Mouse (Mus musculus) heart, embryonic 15.5 days (tissue): ENCODE data around the gene B3gnt9. TPM values are rescaled to one million over a fixed set of nuclear protein-coding genes. Genes with fewer than 3 reads are reported as not detected.
A peak's percentile ranks its signal among the peaks of the same experiment; 100 is the strongest.

ENCODE experiments used
- ATAC-seq: fragments of 200-750 bp; cut with Nextera tagmentation; replicated peaks from 2 replicates; pipeline ENCODE4 v1.8.0; 2017; ENCODE audit warnings: low read depth, moderate TSS enrichment; ENCODE audit not compliant: insufficient number of reproducible peaks, insufficient read depth, low FRiP score
- H3K27ac ChIP-seq: fragments of 300-500 bp; sonication (generic); 2 replicates; pipeline ENCODE4 v1.5.1; 2015; ENCODE audit warnings: mild to moderate bottlenecking, inconsistent platforms
- H3K27me3 ChIP-seq: fragments of 300-500 bp; sonication (generic); 2 replicates; pipeline ENCODE4 v1.6.1; 2015; ENCODE audit warnings: inconsistent platforms
- H3K36me3 ChIP-seq: fragments of 300-500 bp; sonication (generic); 2 replicates; pipeline ENCODE4 v1.6.1; 2015; ENCODE audit warnings: mild to moderate bottlenecking, inconsistent platforms
- H3K4me1 ChIP-seq: fragments of 300-500 bp; sonication (generic); replicated peaks from 2 replicates; pipeline ENCODE4 v1.6.1; 2015; ENCODE audit warnings: inconsistent platforms
- H3K4me2 ChIP-seq: fragments of 300-500 bp; sonication (generic); 2 replicates; pipeline ENCODE4 v1.6.1; 2015; ENCODE audit warnings: inconsistent platforms, mild to moderate bottlenecking, moderate library complexity
- H3K4me3 ChIP-seq: fragments of 300-500 bp; sonication (generic); 2 replicates; pipeline ENCODE4 v1.5.1; 2015; ENCODE audit warnings: mild to moderate bottlenecking, inconsistent platforms
- H3K9ac ChIP-seq: fragments of 300-500 bp; sonication (generic); 2 replicates; pipeline ENCODE4 v1.6.1; 2015; ENCODE audit warnings: mild to moderate bottlenecking, inconsistent platforms
- H3K9me3 ChIP-seq: fragments of 300-500 bp; sonication (generic); replicated peaks from 2 replicates; pipeline ENCODE4 v1.6.1; 2016; ENCODE audit warnings: inconsistent platforms
- WGBS: fragments of 180-500 bp; shearing (Covaris S2); methylation state at CpG from one replicate; pipeline ENCODE4 v1.1.7; 2015; ENCODE audit warnings: mixed read lengths; 5-methylcytosine and 5-hydroxymethylcytosine counted together
- polyA plus RNA-seq: library from polyadenylated mRNA; unstranded; fragments of >200 nt; fragmentation: Nextera tagmentation; extraction: Ambion mirVana; gene quantifications from 2 replicates; pipeline ENCODE4 v1.2.1, GENCODE M21; 2015

B3gnt9 gene
- polyA plus RNA-seq, 1 experiment from 2014 or later = 13.6 TPM

DNA sequence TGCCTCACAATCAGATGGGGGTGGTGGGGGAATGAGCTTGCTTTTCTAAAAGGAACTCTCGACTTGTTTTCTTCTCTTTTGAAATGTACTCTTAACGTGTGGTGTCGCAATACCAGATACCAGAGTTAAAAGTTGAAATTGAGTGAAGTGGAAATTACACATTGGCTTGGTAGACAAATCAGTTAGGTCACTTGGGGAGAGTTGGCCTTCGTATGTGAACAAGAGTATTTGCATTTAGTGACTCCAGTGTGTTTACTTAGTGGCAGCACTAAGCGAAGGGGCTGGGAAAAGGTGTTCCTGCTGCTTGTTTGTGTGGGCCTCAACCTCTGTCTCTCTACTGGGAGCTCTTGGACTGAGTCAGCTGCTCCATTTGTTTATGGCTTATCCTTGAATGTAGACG lies 29.0 kb downstream of the B3gnt9 start:
- WGBS = 16% methylated on average over 6 of the region's 6 CpGs
- Histone ChIP-seq H3K27ac (no peak overlapping the region), H3K27me3 (no peaks in the 10 kb centered on the region), H3K9me3 (no peaks in the 10 kb centered on the region), H3K4me1 (peaks cover 17% of the 10 kb centered on the region), H3K4me3 (peak overlapping the region; percentile 99), H3K9ac (peak overlapping the region; percentile 99), H3K36me3 (no peaks in the 10 kb centered on the region), H3K4me2 (peak overlapping the region; percentile 69)
- ATAC-seq = no peak

DNA sequence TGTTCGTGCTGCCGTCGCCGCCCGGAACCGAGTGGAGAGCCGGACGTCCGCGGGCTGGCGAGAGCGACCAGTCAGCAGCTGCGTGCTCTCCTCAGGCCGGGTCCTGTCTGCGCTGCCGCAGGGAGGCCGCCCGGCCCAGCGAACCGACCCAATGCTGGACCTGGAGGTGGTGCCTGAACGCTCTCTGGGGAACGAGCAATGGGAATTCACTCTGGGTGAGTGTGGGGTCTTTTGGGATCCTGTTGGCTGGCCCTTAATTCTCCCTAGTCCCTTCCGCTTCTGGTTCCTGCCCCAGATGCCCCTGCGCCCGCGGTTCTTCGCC lies 29.7 kb downstream of the B3gnt9 start:
- Histone ChIP-seq H3K4me1 (peaks cover 17% of the 10 kb centered on the region), H3K9me3 (no peaks in the 10 kb centered on the region), H3K4me2 (peak overlapping the region; percentile 69), H3K9ac (peak overlapping the region; percentile 99), H3K4me3 (peak overlapping the region; percentile 99), H3K27ac (peak overlapping the region; percentile 89), H3K27me3 (no peaks in the 10 kb centered on the region), H3K36me3 (no peaks in the 10 kb centered on the region)
- ATAC-seq = no peak
- WGBS = under 1% methylated on average over 27 of the region's 27 CpGs

- no peaks in the 10 kb centered on the region for H3K9me3 ChIP-seq
- no peaks in the 10 kb centered on the region for H3K36me3 ChIP-seq
- no peaks in the 10 kb centered on the region for H3K27me3 ChIP-seq
- peak; percentile 94 for ATAC-seq
- peak within 1 kb of the TSS; percentile 99 for H3K9ac ChIP-seq
- H3K4me3 ChIP-seq = peak within 1 kb of the TSS; percentile 99
- peak within 1 kb of the TSS; percentile 69 for H3K4me2 ChIP-seq
- peaks cover 17% of the 10 kb centered on the region for H3K4me1 ChIP-seq
- peak within 1 kb of the TSS; percentile 89 for H3K27ac ChIP-seq
- 3% methylated on average over 34 of the region's 34 CpGs for whole genome bisulfite sequencing
Measured at GRCm38 (mm10) chr8:105224413-105225271, 30.3 kb downstream of the B3gnt9 start, which contains the start of gene D230025D16Rik. D230025D16Rik (plus strand) TSS chr8:105225145.

GRCm38 (mm10) chr8:105223850-105224249 lies 31.1 kb downstream of the B3gnt9 start:
- H3K27me3 ChIP-seq = no peaks in the 10 kb centered on the region
- no peaks in the 10 kb centered on the region for H3K36me3 ChIP-seq
- WGBS = 66% methylated on average over 7 of the region's 7 CpGs
- H3K9ac ChIP-seq = peak overlapping the region; percentile 59; the same call in 1 of the 2 replicates
- H3K4me1 ChIP-seq = peaks cover 17% of the 10 kb centered on the region
- no peaks in the 10 kb centered on the region for H3K9me3 ChIP-seq
- H3K4me2 ChIP-seq = peak overlapping the region; percentile 69; the same call in 1 of the 2 replicates
- H3K27ac ChIP-seq = peak overlapping the region; percentile 89
- no peak overlapping the region for H3K4me3 ChIP-seq
- ATAC-seq = no peak

DNA sequence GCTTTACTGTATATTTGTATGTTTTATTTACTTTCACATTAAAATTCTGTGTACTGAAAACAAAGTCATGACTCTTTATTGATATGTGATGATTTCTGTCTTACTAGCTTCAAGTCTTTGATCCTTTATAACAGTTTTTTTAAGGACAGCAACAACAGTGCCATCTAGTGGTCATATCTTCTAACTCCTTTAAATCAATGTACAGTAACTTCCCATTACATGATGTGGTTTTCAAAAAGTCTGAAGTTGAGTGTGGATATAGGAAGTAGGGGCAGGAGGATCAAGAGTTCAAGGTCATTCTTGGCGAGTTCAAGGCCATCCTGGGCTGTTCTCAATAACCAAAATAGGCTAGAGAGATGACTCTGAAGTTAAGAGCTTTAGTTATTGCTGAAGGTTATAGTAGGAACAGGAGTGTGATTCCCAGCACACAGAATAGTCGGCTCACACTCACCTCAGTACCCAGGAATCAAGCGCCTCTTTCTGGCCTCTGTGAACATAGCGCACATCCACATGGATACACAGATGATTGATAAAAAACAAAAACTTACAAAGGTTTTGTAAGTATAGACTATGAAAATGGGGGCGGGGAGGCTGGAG lies 36.9 kb downstream of the B3gnt9 start:
- Histone ChIP-seq H3K27me3 (no peaks in the 10 kb centered on the region), H3K36me3 (peaks cover 11% of the 10 kb centered on the region; the same call in 1 of the 2 replicates), H3K4me3 (no peak overlapping the region), H3K9me3 (no peaks in the 10 kb centered on the region), H3K27ac (no peak overlapping the region), H3K9ac (no peak overlapping the region), H3K4me1 (no peaks in the 10 kb centered on the region), H3K4me2 (no peak overlapping the region)
- ATAC-seq = no peak
- WGBS = 80% methylated on average over 5 of the region's 5 CpGs

GRCm38 (mm10) chr8:105214104-105214503 lies 40.8 kb downstream of the B3gnt9 start:
- Histone ChIP-seq H3K36me3 (peaks cover 14% of the 10 kb centered on the region; the same call in 1 of the 2 replicates), H3K27ac (no peak overlapping the region), H3K4me1 (peaks cover 5% of the 10 kb centered on the region; the same call in 1 of the 2 replicates), H3K27me3 (no peaks in the 10 kb centered on the region), H3K9me3 (no peaks in the 10 kb centered on the region), H3K9ac (no peak overlapping the region), H3K4me3 (no peak overlapping the region), H3K4me2 (no peak overlapping the region)
- ATAC-seq = no peak
- WGBS = 88% methylated on average over 5 of the region's 5 CpGs

DNA sequence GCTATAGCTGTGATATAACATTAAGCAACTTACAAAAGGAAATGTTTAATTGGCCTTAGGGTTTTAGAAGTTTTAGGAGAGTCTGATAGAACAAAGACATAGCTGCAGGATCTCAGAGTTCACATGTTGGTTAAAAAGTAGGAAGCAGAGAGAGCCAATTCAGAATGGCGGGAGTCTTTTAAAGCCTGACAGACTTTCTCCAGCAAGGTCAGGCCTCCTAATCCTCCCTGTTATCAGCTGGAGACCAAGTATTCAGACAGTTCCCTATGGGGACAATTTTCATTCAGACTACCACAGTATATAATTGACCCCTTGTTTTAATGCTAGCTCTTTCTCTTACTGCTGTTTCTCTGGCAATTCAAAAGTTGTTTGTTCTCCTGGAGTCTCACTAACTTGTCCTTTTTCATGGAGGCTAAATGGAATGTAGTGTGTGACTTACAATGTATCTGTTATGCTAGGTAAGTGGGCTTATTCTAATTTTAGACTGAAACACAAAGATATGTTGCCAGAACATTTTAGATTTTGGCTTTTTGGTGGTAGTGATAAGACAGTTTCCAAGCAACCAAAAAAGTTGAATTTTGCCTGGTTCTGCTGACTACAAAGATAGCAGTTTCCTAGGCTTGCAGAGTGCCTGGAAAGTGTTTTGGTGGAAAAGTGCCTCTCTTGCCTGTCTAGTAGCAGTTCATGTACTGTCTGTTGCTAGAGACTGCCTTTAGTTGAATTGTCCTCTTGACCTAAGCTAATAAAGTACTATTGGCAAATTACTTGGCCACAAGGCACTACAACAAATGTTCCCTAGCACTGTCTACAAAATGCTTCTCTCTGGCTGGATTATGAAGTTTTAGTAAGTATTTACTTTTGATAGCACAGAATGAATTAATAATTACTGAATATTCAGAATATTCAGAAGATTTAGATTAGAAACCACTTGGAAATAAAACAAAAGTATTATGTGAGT lies 45.5 kb downstream of the B3gnt9 start:
- Histone ChIP-seq H3K36me3 (peaks cover 11% of the 10 kb centered on the region; the same call in 1 of the 2 replicates), H3K9ac (no peak overlapping the region), H3K9me3 (no peaks in the 10 kb centered on the region), H3K4me2 (no peak overlapping the region), H3K4me1 (peaks cover 6% of the 10 kb centered on the region; the same call in 1 of the 2 replicates), H3K4me3 (no peak overlapping the region), H3K27me3 (no peaks in the 10 kb centered on the region), H3K27ac (no peak overlapping the region)
- 48% methylated on average over 1 of the region's 1 CpGs for WGBS
- ATAC-seq = no peak

- H3K9me3 ChIP-seq = no peaks in the 10 kb centered on the region
- no peak overlapping the region for H3K9ac ChIP-seq
- peaks cover 11% of the 10 kb centered on the region; the same call in 1 of the 2 replicates for H3K36me3 ChIP-seq
- WGBS = 91% methylated on average over 2 of the region's 2 CpGs
- no peak for ATAC-seq
- no peak overlapping the region for H3K4me2 ChIP-seq
- no peaks in the 10 kb centered on the region for H3K27me3 ChIP-seq
- H3K27ac ChIP-seq = no peak overlapping the region
- no peak overlapping the region for H3K4me3 ChIP-seq
- peaks cover 6% of the 10 kb centered on the region; the same call in 1 of the 2 replicates for H3K4me1 ChIP-seq
Measured at GRCm38 (mm10) chr8:105207675-105208273, 47.2 kb downstream of the B3gnt9 start.

DNA sequence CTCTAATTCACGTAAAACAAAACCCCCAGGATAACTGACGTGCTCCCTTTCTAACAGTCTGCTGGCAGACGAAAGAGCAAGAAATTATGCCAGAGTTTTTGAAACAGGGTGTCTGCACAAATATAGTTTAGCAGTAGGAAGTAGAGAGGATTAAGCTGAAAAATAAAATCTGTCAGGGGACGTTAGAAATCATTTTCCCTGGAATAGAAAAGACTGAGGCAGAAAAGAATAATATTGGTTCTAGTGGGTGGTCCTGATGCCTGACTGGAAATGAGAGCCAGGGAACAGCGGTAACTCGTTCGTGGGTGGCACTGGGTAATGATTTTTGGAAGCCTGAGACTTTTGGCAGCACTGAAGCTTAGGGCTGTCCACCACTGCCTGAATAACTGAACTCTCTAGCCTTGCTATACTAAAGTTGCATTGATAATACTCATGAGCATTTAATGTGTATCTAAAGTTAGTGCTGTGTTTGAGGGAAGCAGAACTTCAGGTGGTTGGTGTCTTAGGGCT lies 48.1 kb downstream of the B3gnt9 start:
- Histone ChIP-seq H3K4me3 (no peak overlapping the region), H3K36me3 (peaks cover 11% of the 10 kb centered on the region; the same call in 1 of the 2 replicates)
- WGBS = 76% methylated on average over 7 of the region's 7 CpGs

DNA sequence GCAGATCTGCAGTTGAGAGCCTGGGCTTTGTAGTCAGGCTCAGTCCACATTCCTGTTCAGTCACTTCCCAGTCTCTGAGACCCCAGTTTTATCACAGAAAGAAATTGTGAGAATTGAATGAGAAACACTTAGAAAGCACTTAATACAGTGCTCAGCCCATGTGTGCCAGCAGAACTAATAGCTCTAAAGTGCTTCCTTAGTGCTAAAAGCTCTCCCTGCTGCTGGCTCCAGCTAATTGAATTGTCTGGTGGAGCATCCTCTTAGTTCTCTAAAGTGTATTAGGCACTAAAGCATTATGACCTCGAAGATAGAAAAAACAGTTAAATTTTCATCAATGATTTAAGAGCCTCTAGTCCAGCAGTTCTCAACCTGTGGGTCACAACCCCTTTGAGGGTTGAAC lies 49.2 kb downstream of the B3gnt9 start:
- Histone ChIP-seq H3K36me3 (peaks cover 12% of the 10 kb centered on the region; the same call in 1 of the 2 replicates), H3K4me1 (peaks cover 6% of the 10 kb centered on the region; the same call in 1 of the 2 replicates), H3K9ac (no peak overlapping the region), H3K9me3 (no peaks in the 10 kb centered on the region), H3K4me3 (no peak overlapping the region), H3K4me2 (no peak overlapping the region), H3K27ac (no peak overlapping the region), H3K27me3 (no peaks in the 10 kb centered on the region)
- no peak for ATAC-seq
- 71% methylated on average over 1 of the region's 1 CpGs for WGBS

More for the DNA sequence above, 48.1 kb downstream of the B3gnt9 start:
- H3K9me3 ChIP-seq = no peaks in the 10 kb centered on the region
- H3K4me2 ChIP-seq = no peak overlapping the region
- H3K9ac ChIP-seq = no peak overlapping the region
- peaks cover 6% of the 10 kb centered on the region; the same call in 1 of the 2 replicates for H3K4me1 ChIP-seq
- no peak for ATAC-seq
- no peak overlapping the region for H3K27ac ChIP-seq
- no peaks in the 10 kb centered on the region for H3K27me3 ChIP-seq
